Mouse (Mus musculus) limb, embryonic 15.5 days (tissue): ENCODE results near the gene March8. TPM values are rescaled to one million over a fixed set of nuclear protein-coding genes. Genes with fewer than 3 reads are reported as not detected.
A peak's percentile ranks its signal among the peaks of the same experiment; 100 is the strongest.
"Not testable (repeated sequence)": the region's sequence is repeated elsewhere in the genome, so short reads cannot be mapped to it uniquely, and the experiment has no call there.

Experiments
- ATAC-seq: fragments of 200-750 bp; cut with Nextera tagmentation; 2 replicates; pipeline ENCODE4 v1.8.0; 2017; ENCODE audit warnings: low read depth, moderate TSS enrichment; ENCODE audit not compliant: insufficient number of reproducible peaks, low FRiP score, low TSS enrichment
- H3K27ac ChIP-seq: fragments of 300-500 bp; sonication (generic); 2 replicates; pipeline ENCODE4 v1.5.1; 2015; ENCODE audit warnings: moderate library complexity, mild to moderate bottlenecking, inconsistent platforms
- H3K27me3 ChIP-seq: fragments of 300-500 bp; sonication (generic); 2 replicates; pipeline ENCODE4 v1.6.1; 2015; ENCODE audit warnings: inconsistent platforms
- H3K36me3 ChIP-seq: fragments of 300-500 bp; sonication (generic); 2 replicates; pipeline ENCODE4 v1.6.1; 2015; ENCODE audit warnings: inconsistent platforms
- H3K4me1 ChIP-seq: fragments of 300-500 bp; sonication (generic); 2 replicates; pipeline ENCODE4 v1.6.1; 2015; ENCODE audit warnings: inconsistent platforms
- H3K4me2 ChIP-seq: fragments of 300-500 bp; sonication (generic); 2 replicates; pipeline ENCODE4 v1.6.1; 2015; ENCODE audit warnings: mild to moderate bottlenecking, inconsistent platforms
- H3K4me3 ChIP-seq: fragments of 300-500 bp; sonication (generic); 2 replicates; pipeline ENCODE4 v1.5.1; 2015; ENCODE audit warnings: mild to moderate bottlenecking, inconsistent platforms
- H3K9ac ChIP-seq: fragments of 300-500 bp; sonication (generic); 2 replicates; pipeline ENCODE4 v1.6.1; 2015; ENCODE audit warnings: inconsistent platforms
- H3K9me3 ChIP-seq: fragments of 300-500 bp; sonication (generic); 2 replicates; pipeline ENCODE4 v1.6.1; 2016; ENCODE audit warnings: inconsistent platforms
- WGBS: fragments of 180-500 bp; shearing (Covaris S2); methylation state at CpG from one replicate; pipeline ENCODE4 v1.1.7; 2015; 5-methylcytosine and 5-hydroxymethylcytosine counted together
- polyA plus RNA-seq: library from polyadenylated mRNA; unstranded; fragments of >200 nt; fragmentation: Nextera tagmentation; extraction: Ambion mirVana; gene quantifications from 2 replicates; pipeline ENCODE4 v1.2.1, GENCODE M21; 2015

The March8 gene
- polyA plus RNA-seq, 1 experiment from 2014 or later: 26.0 TPM

- H3K9me3 ChIP-seq: no peaks in the 10 kb centered on the region
- no peak overlapping the region for H3K9ac ChIP-seq
- WGBS: 71% methylated on average over 4 of the region's 4 CpGs
Measured at GRCm38 (mm10) chr6:116351534-116351933, 13.7 kb downstream of the March8 start.

GRCm38 (mm10) chr6:116353428-116353827 is 15.6 kb downstream of the March8 start:
- Histone ChIP-seq H3K36me3 (no peaks in the 10 kb centered on the region), H3K27me3 (no peaks in the 10 kb centered on the region), H3K27ac (no peak overlapping the region), H3K9me3 (no peaks in the 10 kb centered on the region), H3K4me2 (no peak overlapping the region), H3K4me1 (0 out of 2 replicates have a peak, but pooled peaks cover under 1% of the 10 kb centered on the region), H3K9ac (no peak overlapping the region), H3K4me3 (no peak overlapping the region)
- no peak for ATAC-seq
- WGBS: 91% methylated on average over 1 of the region's 1 CpGs

More at GRCm38 (mm10) chr6:116351534-116351933, 13.7 kb downstream of the March8 start:
- no peak overlapping the region for H3K4me2 ChIP-seq
- H3K36me3 ChIP-seq: no peaks in the 10 kb centered on the region
- no peaks in the 10 kb centered on the region for H3K4me1 ChIP-seq
- ATAC-seq: no peak
- no peaks in the 10 kb centered on the region for H3K27me3 ChIP-seq
- no peak overlapping the region for H3K4me3 ChIP-seq
- H3K27ac ChIP-seq: no peak overlapping the region

- H3K4me2 ChIP-seq, H3K4me1 ChIP-seq, H3K27ac ChIP-seq, H3K36me3 ChIP-seq, ATAC-seq, H3K9ac ChIP-seq, H3K4me3 ChIP-seq, H3K27me3 ChIP-seq, H3K9me3 ChIP-seq: not testable (repeated sequence)
- 61% methylated on average over 8 of the region's 8 CpGs for WGBS
Measured at GRCm38 (mm10) chr6:116356311-116356947, 18.6 kb downstream of the March8 start.

GRCm38 (mm10) chr6:116356948-116357325 is 19.1 kb downstream of the March8 start:
- no peak overlapping the region for H3K27ac ChIP-seq
- no peaks in the 10 kb centered on the region for H3K27me3 ChIP-seq
- no peak overlapping the region for H3K4me2 ChIP-seq
- H3K4me3 ChIP-seq: no peak overlapping the region
- 69% methylated on average over 4 of the region's 4 CpGs for WGBS
- H3K36me3 ChIP-seq: no peaks in the 10 kb centered on the region
- ATAC-seq: no peak
- no peak overlapping the region for H3K9ac ChIP-seq
- peaks cover 5% of the 10 kb centered on the region; the same call in 1 of the 2 replicates for H3K4me1 ChIP-seq
- no peaks in the 10 kb centered on the region for H3K9me3 ChIP-seq

- Histone ChIP-seq H3K27ac (no peak overlapping the region), H3K4me1 (peaks cover 5% of the 10 kb centered on the region; the same call in 1 of the 2 replicates), H3K4me3 (no peak overlapping the region), H3K36me3 (no peaks in the 10 kb centered on the region), H3K4me2 (no peak overlapping the region), H3K9ac (no peak overlapping the region), H3K9me3 (no peaks in the 10 kb centered on the region), H3K27me3 (no peaks in the 10 kb centered on the region)
- WGBS: 72% methylated on average over 8 of the region's 8 CpGs
- no peak for ATAC-seq
Measured at GRCm38 (mm10) chr6:116358056-116358455, 20.2 kb downstream of the March8 start.

- ATAC-seq: no peak
- Histone ChIP-seq H3K9ac (no peak overlapping the region), H3K27me3 (no peaks in the 10 kb centered on the region), H3K9me3 (no peaks in the 10 kb centered on the region), H3K4me2 (no peak overlapping the region), H3K4me1 (peaks cover 5% of the 10 kb centered on the region; the same call in 1 of the 2 replicates), H3K36me3 (no peaks in the 10 kb centered on the region), H3K27ac (no peak overlapping the region), H3K4me3 (no peak overlapping the region)
- 67% methylated on average over 3 of the region's 3 CpGs for WGBS
Measured at GRCm38 (mm10) chr6:116359256-116359655, 21.4 kb downstream of the March8 start.

GRCm38 (mm10) chr6:116361463-116361862 is 23.6 kb downstream of the March8 start:
- Histone ChIP-seq H3K27ac (no peak overlapping the region), H3K4me3 (no peak overlapping the region), H3K9me3 (no peaks in the 10 kb centered on the region), H3K9ac (no peak overlapping the region), H3K4me2 (no peak overlapping the region), H3K36me3 (no peaks in the 10 kb centered on the region), H3K27me3 (no peaks in the 10 kb centered on the region), H3K4me1 (peaks cover 5% of the 10 kb centered on the region; the same call in 1 of the 2 replicates)
- WGBS: 74% methylated on average over 3 of the region's 3 CpGs
- no peak for ATAC-seq

GRCm38 (mm10) chr6:116361993-116362392 is 24.2 kb downstream of the March8 start:
- ATAC-seq: no peak
- Histone ChIP-seq H3K9ac (no peak overlapping the region), H3K36me3 (no peaks in the 10 kb centered on the region), H3K4me2 (no peak overlapping the region), H3K9me3 (no peaks in the 10 kb centered on the region), H3K27me3 (no peaks in the 10 kb centered on the region), H3K27ac (no peak overlapping the region), H3K4me1 (peaks cover 5% of the 10 kb centered on the region; the same call in 1 of the 2 replicates), H3K4me3 (no peak overlapping the region)
- 84% methylated on average over 4 of the region's 4 CpGs for whole genome bisulfite sequencing

- Histone ChIP-seq H3K36me3 (no peaks in the 10 kb centered on the region), H3K27ac (no peak overlapping the region), H3K9me3 (no peaks in the 10 kb centered on the region), H3K27me3 (no peaks in the 10 kb centered on the region), H3K4me2 (no peak overlapping the region), H3K9ac (no peak overlapping the region), H3K4me3 (no peak overlapping the region), H3K4me1 (no peaks in the 10 kb centered on the region)
- WGBS: 85% methylated on average over 11 of the region's 11 CpGs
- ATAC-seq: no peak
Measured at GRCm38 (mm10) chr6:116367971-116368370, 30.1 kb downstream of the March8 start.

GRCm38 (mm10) chr6:116369811-116370210 is 32.0 kb downstream of the March8 start:
- whole genome bisulfite sequencing: 89% methylated on average over 1 of the region's 1 CpGs
- H3K27me3 ChIP-seq: no peaks in the 10 kb centered on the region
- no peaks in the 10 kb centered on the region for H3K9me3 ChIP-seq
- H3K4me1 ChIP-seq: no peaks in the 10 kb centered on the region
- no peak overlapping the region for H3K4me2 ChIP-seq
- no peak for ATAC-seq
- no peak overlapping the region for H3K9ac ChIP-seq
- no peaks in the 10 kb centered on the region for H3K36me3 ChIP-seq
- no peak overlapping the region for H3K4me3 ChIP-seq
- H3K27ac ChIP-seq: no peak overlapping the region

GRCm38 (mm10) chr6:116370216-116370976 is 32.6 kb downstream of the March8 start:
- 70% methylated on average over 6 of the region's 6 CpGs for WGBS
- H3K9ac ChIP-seq: no peak overlapping the region
- H3K4me2 ChIP-seq: no peak overlapping the region
- H3K4me3 ChIP-seq: no peak overlapping the region
- H3K9me3 ChIP-seq: no peaks in the 10 kb centered on the region
- H3K4me1 ChIP-seq: no peaks in the 10 kb centered on the region
- 0 out of 2 replicates have a peak, but pooled peaks have one; percentile 30 for ATAC-seq
- H3K27me3 ChIP-seq: no peaks in the 10 kb centered on the region
- no peaks in the 10 kb centered on the region for H3K36me3 ChIP-seq
- no peak overlapping the region for H3K27ac ChIP-seq

- Histone ChIP-seq H3K27ac (no peak overlapping the region), H3K4me2 (no peak overlapping the region), H3K4me3 (no peak overlapping the region), H3K36me3 (no peaks in the 10 kb centered on the region), H3K9ac (no peak overlapping the region), H3K9me3 (no peaks in the 10 kb centered on the region), H3K4me1 (no peaks in the 10 kb centered on the region), H3K27me3 (no peaks in the 10 kb centered on the region)
- WGBS: 79% methylated on average over 3 of the region's 3 CpGs
- no peak for ATAC-seq
Measured at GRCm38 (mm10) chr6:116371500-116371899, 33.7 kb downstream of the March8 start.
